Mouse (Mus musculus) natural killer cell, adult 2 months (primary cell): ENCODE data around the gene Olfr420.

ENCODE experiments used
- DNase-seq, 2 experiments: peaks; one replicate each; pipeline ENCODE4 v3.0.0; 2022; ENCODE audit warnings: low spot score in 2 of 2

Olfr420 gene

GRCm38 (mm10) chr1:174155333-174155732 is at the start of gene Olfr420:
Gene Olfr420 (plus strand): TSS chr1:174155633.
- no peak for DNase-seq

GRCm38 (mm10) chr1:174121062-174121461 is 34.4 kb upstream of the Olfr420 start, which contains the start of gene Olfr231:
Gene Olfr231 (minus strand): TSS chr1:174121162.
- no peak for DNase-seq

GRCm38 (mm10) chr1:174131217-174131616 is 24.2 kb upstream of the Olfr420 start, which contains the start of gene Olfr424:
Gene Olfr424 (plus strand): TSS chr1:174131517.
- no peak for DNase-seq

GRCm38 (mm10) chr1:174131999-174132398 is 23.4 kb upstream of the Olfr420 start:
- DNase-seq, result no peak

GRCm38 (mm10) chr1:174141384-174141783 is 14.0 kb upstream of the Olfr420 start:
- no peak for DNase-seq

- no peak for DNase-seq
These were observed 8.7 kb upstream of the Olfr420 start for GRCm38 (mm10) chr1:174146696-174147095.

- DNase-seq, result no peak
These were observed 6.1 kb upstream of the Olfr420 start for GRCm38 (mm10) chr1:174149289-174149688.

- DNase-seq, result no peak
These were observed 2.2 kb downstream of the Olfr420 start for GRCm38 (mm10) chr1:174157622-174158021.

GRCm38 (mm10) chr1:174158512-174158911 is 3.1 kb downstream of the Olfr420 start:
- DNase-seq, result no peak

GRCm38 (mm10) chr1:174159095-174159494 is 3.7 kb downstream of the Olfr420 start:
- no peak for DNase-seq

GRCm38 (mm10) chr1:174169024-174169423 is 13.6 kb downstream of the Olfr420 start:
- no peak for DNase-seq

GRCm38 (mm10) chr1:174170706-174171501 is 15.5 kb downstream of the Olfr420 start:
- no peak for DNase-seq

- no peak for DNase-seq
These were observed 16.1 kb downstream of the Olfr420 start for GRCm38 (mm10) chr1:174171537-174171936.

GRCm38 (mm10) chr1:174172605-174173004 is 17.2 kb downstream of the Olfr420 start, which contains the start of gene Spta1:
Gene Spta1 (plus strand): TSS chr1:174172776.
- no peak for DNase-seq

- no peak for DNase-seq
These were observed 49.3 kb downstream of the Olfr420 start for GRCm38 (mm10) chr1:174204699-174205098.
